Comparison of ENCODE assay signal across 11 mouse cellular contexts in genomic region chr9:40321668-40322003, GRCm38 (mm10). TPM values are rescaled to one million over a fixed set of nuclear protein-coding genes. Genes with fewer than 3 reads are reported as not detected.
DNase-seq lines count a peak whose midpoint lies in the region; ATAC-seq and TF ChIP-seq lines count a peak whose summit lies in the region.
"Had no signal": no experiment of that assay in that cellular context is flagged by ENCODE, and none has a peak within 500 bp of the region (broad histone marks: within the 10 kb centered on the region; RNA-seq: fewer than 3 reads in every experiment).

No protein-coding gene starts in this region.

- WGBS in hindbrain, postnatal 0 days = 78% methylated on average over 3 of the region's 3 CpGs
- WGBS in hindbrain, embryonic 14.5 days = 81% methylated on average over 3 of the region's 3 CpGs
- 86% methylated on average over 3 of the region's 3 CpGs for WGBS in midbrain, embryonic 10.5 days
- 75% methylated on average over 3 of the region's 3 CpGs for WGBS in midbrain, embryonic 14.5 days
- 52% methylated on average over 3 of the region's 3 CpGs for WGBS in intestine, embryonic 16.5 days
- 38% methylated on average over 3 of the region's 3 CpGs for WGBS in stomach, embryonic 15.5 days
- 88% methylated on average over 3 of the region's 3 CpGs for WGBS in forebrain, postnatal 0 days

- no peak overlapping the region for H3K4me3 ChIP-seq in hindbrain, postnatal 0 days (ENCODE audit: low read length)
- H3K4me3 ChIP-seq in hindbrain, embryonic 14.5 days (replicated peaks; ENCODE audit: low read length) = no peak overlapping the region
- H3K4me3 ChIP-seq in midbrain, embryonic 10.5 days = no peak overlapping the region
- H3K4me3 ChIP-seq in midbrain, embryonic 14.5 days (replicated peaks; ENCODE audit: low read depth, low read length) = no peak overlapping the region
- no peak overlapping the region for H3K4me3 ChIP-seq in intestine, embryonic 16.5 days (ENCODE audit: low read length)
- no peak overlapping the region for H3K4me3 ChIP-seq in stomach, embryonic 15.5 days (replicated peaks)
- no peak overlapping the region for H3K4me3 ChIP-seq in forebrain, postnatal 0 days (ENCODE audit: low read depth, low read length)
- H3K4me3 ChIP-seq: forebrain, embryonic 12.5 days; neural tube, embryonic 15.5 days had no signal

- no peaks in the 10 kb centered on the region for H3K9me3 ChIP-seq in hindbrain, postnatal 0 days (ENCODE audit: low read length)
- no peaks in the 10 kb centered on the region for H3K9me3 ChIP-seq in hindbrain, embryonic 14.5 days (ENCODE audit: control insufficient read depth, low read length)
- no peaks in the 10 kb centered on the region for H3K9me3 ChIP-seq in midbrain, embryonic 10.5 days (replicated peaks)
- no peaks in the 10 kb centered on the region for H3K9me3 ChIP-seq in midbrain, embryonic 14.5 days (ENCODE audit: control insufficient read depth, low read length)
- H3K9me3 ChIP-seq in intestine, embryonic 16.5 days (ENCODE audit: control insufficient read depth, low read length) = no peaks in the 10 kb centered on the region
- no peaks in the 10 kb centered on the region for H3K9me3 ChIP-seq in stomach, embryonic 15.5 days
- no peaks in the 10 kb centered on the region for H3K9me3 ChIP-seq in forebrain, postnatal 0 days (ENCODE audit: low read length)
- H3K9me3 ChIP-seq: forebrain, embryonic 12.5 days; neural tube, embryonic 15.5 days had no signal

- ATAC-seq in hindbrain, postnatal 0 days = no peak
- no peak for ATAC-seq in hindbrain, embryonic 14.5 days (ENCODE audit: low FRiP score)
- ATAC-seq in midbrain, embryonic 14.5 days (ENCODE audit: low FRiP score, low TSS enrichment) = no peak
- ATAC-seq in intestine, embryonic 16.5 days = no peak
- ATAC-seq in stomach, embryonic 15.5 days (ENCODE audit: insufficient read depth, low FRiP score, low read depth) = no peak
- no peak for ATAC-seq in forebrain, postnatal 0 days

- TF ChIP-seq CTCF in hindbrain, postnatal 0 days (IDR thresholded peaks at IDR 0.05; ENCODE audit: low read depth) = no peak
- TF ChIP-seq CTCF in forebrain, postnatal 0 days (IDR thresholded peaks at IDR 0.05; ENCODE audit: low read depth) = no peak

- H3K4me2 ChIP-seq in hindbrain, postnatal 0 days (ENCODE audit: low read depth, low read length) = no peak overlapping the region
- H3K4me2 ChIP-seq in hindbrain, embryonic 14.5 days (replicated peaks) = no peak overlapping the region
- H3K4me2 ChIP-seq in midbrain, embryonic 14.5 days (ENCODE audit: low read length) = no peak overlapping the region
- H3K4me2 ChIP-seq in intestine, embryonic 16.5 days (ENCODE audit: low read depth, low read length) = no peak overlapping the region
- peak overlapping the region; percentile 29 for H3K4me2 ChIP-seq in stomach, embryonic 15.5 days
- no peak overlapping the region for H3K4me2 ChIP-seq in forebrain, postnatal 0 days (ENCODE audit: low read depth)
- H3K4me2 ChIP-seq: forebrain, embryonic 12.5 days; neural tube, embryonic 15.5 days had no signal

- H3K27ac ChIP-seq in hindbrain, postnatal 0 days = peak overlapping the region; percentile 70
- no peak overlapping the region for H3K27ac ChIP-seq in hindbrain, embryonic 14.5 days
- peak overlapping the region; percentile 59 for H3K27ac ChIP-seq in midbrain, embryonic 10.5 days (replicated peaks)
- H3K27ac ChIP-seq in midbrain, embryonic 14.5 days (replicated peaks; ENCODE audit: low read depth, low read length) = no peak overlapping the region
- peak overlapping the region; percentile 78 for H3K27ac ChIP-seq in intestine, embryonic 16.5 days (ENCODE audit: low read length)
- peak overlapping the region; percentile 85 for H3K27ac ChIP-seq in stomach, embryonic 15.5 days
- H3K27ac ChIP-seq in forebrain, postnatal 0 days (ENCODE audit: low read depth, low read length) = no peak overlapping the region
- H3K27ac ChIP-seq: forebrain, embryonic 12.5 days had no signal

- 0 out of 2 replicates have a peak, but pooled peaks cover 8% of the 10 kb centered on the region for H3K4me1 ChIP-seq in hindbrain, postnatal 0 days (ENCODE audit: insufficient read depth, low read length)
- no peaks in the 10 kb centered on the region for H3K4me1 ChIP-seq in hindbrain, embryonic 14.5 days (replicated peaks; ENCODE audit: control insufficient read depth, insufficient read depth, low read length)
- peaks cover 12% of the 10 kb centered on the region for H3K4me1 ChIP-seq in midbrain, embryonic 10.5 days
- H3K4me1 ChIP-seq in midbrain, embryonic 14.5 days (ENCODE audit: control insufficient read depth, insufficient read depth, low read length) = no peaks in the 10 kb centered on the region
- H3K4me1 ChIP-seq in intestine, embryonic 16.5 days (ENCODE audit: control insufficient read depth, insufficient read depth, low read length) = peaks cover 28% of the 10 kb centered on the region
- H3K4me1 ChIP-seq in stomach, embryonic 15.5 days = peaks cover 34% of the 10 kb centered on the region
- no peaks in the 10 kb centered on the region for H3K4me1 ChIP-seq in forebrain, postnatal 0 days (ENCODE audit: insufficient read depth)

- H3K9ac ChIP-seq in hindbrain, postnatal 0 days (replicated peaks; ENCODE audit: low read length) = no peak overlapping the region
- H3K9ac ChIP-seq in hindbrain, embryonic 14.5 days = no peak overlapping the region
- H3K9ac ChIP-seq in midbrain, embryonic 14.5 days (replicated peaks; ENCODE audit: low read length) = no peak overlapping the region
- H3K9ac ChIP-seq in intestine, embryonic 16.5 days (ENCODE audit: low read depth, low read length) = no peak overlapping the region
- H3K9ac ChIP-seq in stomach, embryonic 15.5 days = no peak overlapping the region
- H3K9ac ChIP-seq in forebrain, postnatal 0 days = no peak overlapping the region
- H3K9ac ChIP-seq: forebrain, embryonic 12.5 days; neural tube, embryonic 15.5 days had no signal

- H3K36me3 ChIP-seq in hindbrain, postnatal 0 days (ENCODE audit: insufficient read depth, low read length) = peaks cover 28% of the 10 kb centered on the region
- peaks cover 48% of the 10 kb centered on the region for H3K36me3 ChIP-seq in hindbrain, embryonic 14.5 days (replicated peaks; ENCODE audit: control insufficient read depth, insufficient read depth)
- H3K36me3 ChIP-seq in midbrain, embryonic 10.5 days = peaks cover 4% of the 10 kb centered on the region; the same call in 1 of the 2 replicates
- H3K36me3 ChIP-seq in midbrain, embryonic 14.5 days (ENCODE audit: control insufficient read depth, insufficient read depth, low read length) = peaks cover 18% of the 10 kb centered on the region; the same call in 1 of the 2 replicates
- no peaks in the 10 kb centered on the region for H3K36me3 ChIP-seq in intestine, embryonic 16.5 days (ENCODE audit: control insufficient read depth, insufficient read depth, low read length)
- H3K36me3 ChIP-seq in stomach, embryonic 15.5 days = no peaks in the 10 kb centered on the region
- peaks cover 51% of the 10 kb centered on the region for H3K36me3 ChIP-seq in forebrain, postnatal 0 days (ENCODE audit: insufficient read depth)
- H3K36me3 ChIP-seq: forebrain, embryonic 12.5 days had no signal

- no peaks in the 10 kb centered on the region for H3K27me3 ChIP-seq in hindbrain, postnatal 0 days (ENCODE audit: insufficient read depth, low read length)
- no peaks in the 10 kb centered on the region for H3K27me3 ChIP-seq in hindbrain, embryonic 14.5 days (ENCODE audit: control insufficient read depth, insufficient read depth, low read length)
- H3K27me3 ChIP-seq in midbrain, embryonic 10.5 days (ENCODE audit: low read depth, poor library complexity, severe bottlenecking) = no peaks in the 10 kb centered on the region
- no peaks in the 10 kb centered on the region for H3K27me3 ChIP-seq in midbrain, embryonic 14.5 days (ENCODE audit: control insufficient read depth, insufficient read depth, low read length)
- H3K27me3 ChIP-seq in intestine, embryonic 16.5 days (replicated peaks; ENCODE audit: control insufficient read depth, insufficient read depth, low read length) = no peaks in the 10 kb centered on the region
- no peaks in the 10 kb centered on the region for H3K27me3 ChIP-seq in stomach, embryonic 15.5 days (replicated peaks)
- H3K27me3 ChIP-seq in forebrain, postnatal 0 days (ENCODE audit: insufficient read depth, low read length) = no peaks in the 10 kb centered on the region
- H3K27me3 ChIP-seq: forebrain, embryonic 12.5 days; neural tube, embryonic 15.5 days had no signal

- no peak for DNase-seq in hindbrain, postnatal 0 days (ENCODE audit: low spot score)
- no peak for DNase-seq in hindbrain, embryonic 14.5 days (ENCODE audit: low spot score)
- no peak for DNase-seq in midbrain, embryonic 10.5 days (ENCODE audit: low spot score)
- DNase-seq in midbrain, embryonic 14.5 days = no peak
- DNase-seq in forebrain, postnatal 0 days = no peak
- no peak for DNase-seq in left cerebral cortex, adult 11 months (ENCODE audit: low spot score)
- DNase-seq: right cerebral cortex, postnatal 25 days had no signal

RNA-seq across cellular contexts. Expression of gene Scn3b, which starts 52.6 kb away (rescaled TPM):
- 154 and 159 TPM in 2 replicates for total RNA-seq in hindbrain, postnatal 0 days (2014; rRNA removed)
- polyA plus RNA-seq in hindbrain, postnatal 0 days (2015; fragmentation: Nextera tagmentation; extraction: Ambion mirVana) = 94.5 and 109 TPM in 2 replicates
- polyA plus RNA-seq in hindbrain, embryonic 14.5 days (2014; fragmentation: Nextera tagmentation; extraction: Ambion mirVana) = 168 and 194 TPM in 2 replicates
- polyA plus RNA-seq in midbrain, embryonic 10.5 days (2016; fragmentation: Nextera tagmentation; extraction: Ambion mirVana) = 5.4 and 11.7 TPM in 2 replicates
- polyA plus RNA-seq in midbrain, embryonic 14.5 days (2014; fragmentation: Nextera tagmentation; extraction: Ambion mirVana) = 142 and 154 TPM in 2 replicates
- polyA plus RNA-seq in intestine, embryonic 16.5 days (2015; fragmentation: Nextera tagmentation; extraction: Ambion mirVana) = 4.0 and 4.4 TPM in 2 replicates
- 5.2 and 6.1 TPM in 2 replicates for polyA plus RNA-seq in stomach, embryonic 15.5 days (2015; fragmentation: Nextera tagmentation; extraction: Ambion mirVana)
- total RNA-seq in forebrain, postnatal 0 days (2014; rRNA removed) = 210 and 226 TPM in 2 replicates
- 114 and 133 TPM in 2 replicates for polyA plus RNA-seq in forebrain, postnatal 0 days (2015; fragmentation: Nextera tagmentation; extraction: Ambion mirVana)

Comparison
In these comparisons a context has a peak if more than half of its experiments do, and no peak if none do; other contexts are left out.
1. H3K27ac ChIP-seq: peak in hindbrain, postnatal 0 days (single experiment), midbrain, embryonic 10.5 days (single experiment), intestine, embryonic 16.5 days (single experiment) and stomach, embryonic 15.5 days (single experiment); none in hindbrain, embryonic 14.5 days (single experiment), midbrain, embryonic 14.5 days (single experiment) and forebrain, postnatal 0 days (single experiment).